Mouse (Mus musculus) hindbrain, embryonic 12.5 days (tissue): ENCODE measurements at regions not wholly inside any gene's neighbourhood (a gene's known extent, or its start where the extent isn't known, plus 50 kb on each side); places are given as distances from the start of the nearest gene placed in this dataset.

Experiments used
- ATAC-seq: fragments of 200-750 bp; cut with Nextera tagmentation; 2 replicates; pipeline ENCODE4 v1.8.0; 2017; ENCODE audit warnings: moderate TSS enrichment; ENCODE audit not compliant: low FRiP score
- H3K27ac ChIP-seq: fragments of 300-500 bp; sonication (generic); 2 replicates; pipeline ENCODE4 v1.5.1; 2016; ENCODE audit warnings: mild to moderate bottlenecking
- H3K27me3 ChIP-seq: fragments of 300-500 bp; sonication (generic); 2 replicates; pipeline ENCODE4 v1.6.1; 2016; ENCODE audit warnings: mild to moderate bottlenecking
- H3K36me3 ChIP-seq: fragments of 300-500 bp; sonication (generic); 2 replicates; pipeline ENCODE4 v1.6.1; 2016; ENCODE audit warnings: mild to moderate bottlenecking
- H3K4me1 ChIP-seq: fragments of 300-500 bp; sonication (generic); 2 replicates; pipeline ENCODE4 v1.6.1; 2016
- H3K4me2 ChIP-seq: fragments of 300-500 bp; sonication (generic); replicated peaks from 2 replicates; pipeline ENCODE4 v1.6.1; 2016; ENCODE audit warnings: mild to moderate bottlenecking
- H3K4me3 ChIP-seq: fragments of 300-500 bp; sonication (generic); 2 replicates; pipeline ENCODE4 v1.5.1; 2016; ENCODE audit warnings: mild to moderate bottlenecking
- H3K9ac ChIP-seq: fragments of 300-500 bp; sonication (generic); 2 replicates; pipeline ENCODE4 v1.6.1; 2016; ENCODE audit warnings: mild to moderate bottlenecking, moderate library complexity
- H3K9me3 ChIP-seq: fragments of 300-500 bp; sonication (generic); replicated peaks from 2 replicates; pipeline ENCODE4 v1.6.1; 2016; ENCODE audit warnings: mild to moderate bottlenecking
- WGBS: fragments of 180-500 bp; shearing (Covaris S2); methylation state at CpG from one replicate; pipeline ENCODE4 v1.1.7; 2016; 5-methylcytosine and 5-hydroxymethylcytosine counted together

DNA sequence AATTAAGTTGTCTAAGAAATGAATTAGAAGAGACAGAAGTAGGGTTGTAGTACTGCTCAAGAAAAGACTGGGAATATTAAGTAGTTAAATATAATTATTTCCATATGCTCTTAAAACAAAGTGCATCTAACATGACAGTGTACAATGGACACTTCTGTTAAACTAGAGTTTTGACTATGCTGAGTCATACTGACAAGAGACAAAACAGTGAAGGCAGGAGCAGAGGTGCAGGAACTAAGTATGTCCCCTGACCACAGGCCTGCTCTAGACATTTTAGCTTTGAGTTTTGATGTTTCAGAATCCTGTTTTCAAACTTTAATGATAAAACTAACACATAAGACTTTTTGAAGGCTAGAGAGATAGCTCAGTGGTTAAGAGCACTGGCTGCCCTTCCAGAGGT is 123.6 kb downstream of the Mex3b start:
- no peaks in the 10 kb centered on the region for H3K9me3 ChIP-seq
- no peak overlapping the region for H3K4me3 ChIP-seq
- no peak overlapping the region for H3K4me2 ChIP-seq
- H3K27ac ChIP-seq = no peak overlapping the region
- H3K36me3 ChIP-seq = no peaks in the 10 kb centered on the region
- no peaks in the 10 kb centered on the region for H3K27me3 ChIP-seq
- no peaks in the 10 kb centered on the region for H3K4me1 ChIP-seq
- H3K9ac ChIP-seq = no peak overlapping the region
- ATAC-seq = no peak

DNA sequence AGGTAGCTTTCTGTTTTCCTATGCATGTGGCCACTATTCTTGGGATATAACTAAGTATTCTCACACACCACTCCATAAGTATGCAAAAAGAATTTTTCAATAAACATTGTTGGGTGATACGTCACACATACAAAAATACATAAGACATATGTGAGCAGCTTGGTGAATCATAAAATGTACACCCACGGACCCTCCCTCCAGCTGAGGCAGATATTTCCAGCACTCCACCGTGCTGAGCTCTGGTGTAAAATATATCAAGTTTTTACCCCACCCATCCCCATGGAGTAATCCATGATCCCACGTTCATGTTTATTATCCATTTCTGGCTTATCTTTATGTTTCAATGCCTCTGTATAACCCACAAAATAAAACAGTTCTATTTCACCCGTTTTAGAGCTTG is 126.0 kb downstream of the Mex3b start:
- WGBS = 86% methylated on average over 5 of the region's 5 CpGs
- H3K4me3 ChIP-seq = no peak overlapping the region
- H3K9me3 ChIP-seq = no peaks in the 10 kb centered on the region
- H3K9ac ChIP-seq = no peak overlapping the region
- H3K27me3 ChIP-seq = no peaks in the 10 kb centered on the region
- no peak overlapping the region for H3K27ac ChIP-seq
- H3K4me2 ChIP-seq = no peak overlapping the region
- no peaks in the 10 kb centered on the region for H3K4me1 ChIP-seq
- no peak for ATAC-seq
- H3K36me3 ChIP-seq = no peaks in the 10 kb centered on the region

DNA sequence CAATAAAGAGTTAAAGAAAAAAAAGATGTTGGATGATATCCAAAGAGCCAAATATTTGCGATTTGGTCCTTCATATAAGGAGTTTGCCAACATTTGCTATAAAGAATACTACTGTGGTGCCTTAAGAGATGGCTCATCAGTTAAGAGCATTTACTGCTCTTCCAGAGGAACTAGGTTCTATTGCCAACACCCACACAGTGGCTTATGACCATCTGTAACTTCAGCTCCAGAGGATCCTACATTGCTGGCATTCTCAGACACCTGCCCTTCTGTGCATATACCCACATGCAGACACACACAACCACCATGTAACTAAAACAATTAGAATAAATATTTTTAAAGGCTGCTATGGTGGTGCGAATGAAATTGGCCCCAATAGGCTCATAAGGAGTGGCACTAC is 131.7 kb downstream of the Mex3b start:
- WGBS = 90% methylated on average over 2 of the region's 2 CpGs
- Histone ChIP-seq H3K4me2 (no peak overlapping the region), H3K27me3 (no peaks in the 10 kb centered on the region), H3K36me3 (no peaks in the 10 kb centered on the region), H3K4me3 (no peak overlapping the region), H3K4me1 (no peaks in the 10 kb centered on the region), H3K27ac (no peak overlapping the region), H3K9me3 (no peaks in the 10 kb centered on the region), H3K9ac (no peak overlapping the region)
- no peak for ATAC-seq

DNA sequence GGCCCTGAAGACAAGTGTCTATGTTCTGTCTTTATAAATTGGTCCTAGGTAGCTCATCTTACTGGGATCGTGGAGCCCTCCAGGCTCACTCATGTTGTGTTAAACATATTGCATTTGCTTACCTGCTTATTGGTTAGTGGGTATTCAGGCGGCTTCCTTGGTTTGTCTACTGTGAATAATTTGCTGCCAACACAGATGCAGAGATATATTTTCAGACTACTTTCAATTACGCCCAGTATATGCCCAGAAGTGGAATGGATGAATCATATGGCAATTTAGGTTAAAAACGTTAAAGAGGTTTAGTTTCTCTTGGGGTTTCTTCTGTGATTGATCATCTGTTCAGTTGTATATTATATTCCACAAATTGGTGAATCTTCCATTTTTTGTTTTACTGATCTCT is 140.4 kb downstream of the Mex3b start:
- no peak for ATAC-seq
- Histone ChIP-seq H3K9ac (no peak overlapping the region), H3K4me3 (no peak overlapping the region), H3K27ac (no peak overlapping the region), H3K4me1 (no peaks in the 10 kb centered on the region), H3K27me3 (no peaks in the 10 kb centered on the region), H3K4me2 (no peak overlapping the region), H3K9me3 (no peaks in the 10 kb centered on the region), H3K36me3 (no peaks in the 10 kb centered on the region)
- 86% methylated on average over 4 of the region's 4 CpGs for WGBS

DNA sequence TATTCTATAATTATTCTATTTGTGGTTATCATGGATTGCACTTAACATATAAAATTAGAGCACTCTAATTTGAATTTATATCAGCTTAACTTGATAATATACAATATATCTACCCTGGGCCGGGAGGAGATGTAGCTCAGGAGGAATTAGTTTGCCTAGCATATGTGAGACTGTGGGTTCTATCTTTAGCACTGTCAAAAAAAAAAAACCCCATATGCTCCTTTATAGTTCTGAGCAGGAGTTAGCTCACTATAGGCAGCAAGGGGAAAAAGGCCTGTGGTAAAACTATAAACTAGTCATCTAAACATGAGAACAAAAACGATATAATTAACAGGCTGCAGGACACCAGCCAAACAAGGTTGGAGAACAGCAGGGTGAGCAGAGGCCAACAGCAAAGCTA is 145.0 kb downstream of the Mex3b start:
- H3K36me3 ChIP-seq = no peaks in the 10 kb centered on the region
- H3K27me3 ChIP-seq = no peaks in the 10 kb centered on the region
- 95% methylated on average over 2 of the region's 2 CpGs for WGBS
- H3K4me3 ChIP-seq = no peak overlapping the region
- peaks cover 11% of the 10 kb centered on the region for H3K4me1 ChIP-seq
- H3K9me3 ChIP-seq = no peaks in the 10 kb centered on the region
- H3K27ac ChIP-seq = no peak overlapping the region
- no peak overlapping the region for H3K4me2 ChIP-seq
- ATAC-seq = no peak
- H3K9ac ChIP-seq = no peak overlapping the region

DNA sequence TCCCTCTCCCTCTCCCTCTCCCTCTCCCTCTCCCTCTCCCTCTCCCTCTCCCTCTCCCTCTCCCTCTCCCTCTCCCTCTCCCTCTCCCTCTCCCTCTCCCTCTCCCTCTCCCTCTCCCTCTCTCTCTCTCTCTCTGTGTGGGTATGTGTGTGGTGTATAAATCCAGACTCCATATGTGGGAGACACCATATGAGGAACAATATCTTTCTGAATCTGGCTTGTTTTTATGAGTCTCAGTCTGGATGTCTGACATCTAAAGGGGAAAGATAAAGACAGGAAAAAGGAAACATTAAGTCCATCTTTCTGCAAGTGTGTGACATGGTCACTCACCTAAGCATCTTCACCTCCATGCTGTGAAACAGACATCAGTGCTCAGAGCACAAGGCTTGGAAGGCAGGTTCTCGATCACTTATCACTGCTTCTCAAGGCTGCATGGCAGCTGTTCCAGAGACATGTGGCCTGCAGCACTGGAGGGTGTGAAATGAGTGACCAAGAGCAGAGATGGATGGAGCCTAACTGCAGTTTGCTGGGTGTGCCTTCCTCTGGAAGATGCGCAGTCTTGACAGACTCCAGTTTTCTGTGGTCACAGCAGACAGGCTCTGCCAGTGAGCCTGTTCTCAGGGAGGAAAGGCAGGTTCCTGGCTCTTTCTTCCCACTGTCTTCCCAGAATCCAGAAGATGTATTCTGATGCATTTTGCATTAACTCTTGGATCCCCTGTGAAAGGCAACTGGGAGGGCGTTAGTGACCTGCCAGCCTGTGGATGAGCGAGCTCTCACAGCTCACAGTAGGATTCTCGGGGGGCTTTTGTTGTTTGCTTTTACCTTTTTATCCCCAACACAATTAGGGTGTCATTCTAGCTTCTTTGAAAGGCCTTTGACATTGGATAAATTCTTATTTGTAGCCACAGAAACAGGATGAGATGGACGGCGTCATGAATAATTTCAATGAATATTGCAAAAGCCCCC is 147.9 kb downstream of the Mex3b start:
- no peak overlapping the region for H3K4me2 ChIP-seq
- peaks cover 11% of the 10 kb centered on the region for H3K4me1 ChIP-seq
- H3K27ac ChIP-seq = peak overlapping the region; percentile 2; the same call in 1 of the 2 replicates
- no peak overlapping the region for H3K4me3 ChIP-seq
- no peaks in the 10 kb centered on the region for H3K36me3 ChIP-seq
- H3K9me3 ChIP-seq = no peaks in the 10 kb centered on the region
- no peak overlapping the region for H3K9ac ChIP-seq
- H3K27me3 ChIP-seq = no peaks in the 10 kb centered on the region
- ATAC-seq = peak; percentile 60
- WGBS = 30% methylated on average over 7 of the region's 7 CpGs

DNA sequence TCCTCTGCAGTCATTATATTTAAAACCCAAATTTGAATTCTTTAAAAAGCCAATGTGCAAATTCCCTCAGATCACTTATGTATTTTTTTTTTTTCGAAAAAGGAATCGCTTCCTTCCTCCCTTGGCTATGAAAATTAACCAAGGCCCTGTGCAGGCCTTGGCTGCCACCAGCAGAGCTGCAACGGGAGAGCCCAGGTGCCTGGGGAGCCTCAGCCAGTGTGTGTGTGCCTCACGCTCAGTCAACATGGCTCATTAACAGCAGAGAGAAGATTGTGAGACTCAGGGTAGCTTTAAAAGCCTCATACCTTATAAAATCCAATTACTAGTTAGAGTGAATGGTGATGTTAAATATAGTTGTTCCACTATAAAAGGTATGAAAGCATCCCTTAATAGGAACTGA is 148.6 kb downstream of the Mex3b start:
- peaks cover 11% of the 10 kb centered on the region for H3K4me1 ChIP-seq
- H3K9ac ChIP-seq = no peak overlapping the region
- ATAC-seq = peak; percentile 69; the same call in 1 of the 2 replicates
- H3K27ac ChIP-seq = no peak overlapping the region; the same call in 1 of the 2 replicates
- H3K4me2 ChIP-seq = no peak overlapping the region
- no peaks in the 10 kb centered on the region for H3K27me3 ChIP-seq
- no peaks in the 10 kb centered on the region for H3K9me3 ChIP-seq
- WGBS = 24% methylated on average over 4 of the region's 4 CpGs
- no peak overlapping the region for H3K4me3 ChIP-seq
- no peaks in the 10 kb centered on the region for H3K36me3 ChIP-seq

DNA sequence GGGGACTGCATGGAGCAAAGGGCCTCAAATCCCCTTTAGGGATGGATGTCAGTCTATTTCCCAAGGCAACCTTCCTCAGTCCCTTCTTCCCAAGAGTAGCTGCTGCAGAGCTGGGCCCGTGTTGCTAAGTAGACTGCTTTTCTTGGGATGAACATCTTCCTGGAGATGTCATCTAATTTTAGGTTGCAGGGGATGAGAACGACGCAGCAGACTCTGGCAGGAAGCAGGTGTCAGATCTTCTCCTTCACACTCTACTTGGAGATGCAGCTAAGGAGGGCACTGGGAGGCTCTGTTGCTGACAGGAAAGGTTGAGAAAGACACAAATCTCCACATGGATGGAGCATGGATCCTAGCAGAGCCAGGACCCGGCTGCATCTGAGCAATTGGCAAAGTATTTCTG is 149.4 kb downstream of the Mex3b start:
- H3K27ac ChIP-seq = no peak overlapping the region
- no peak overlapping the region for H3K4me2 ChIP-seq
- no peaks in the 10 kb centered on the region for H3K36me3 ChIP-seq
- no peak for ATAC-seq
- WGBS = 71% methylated on average over 4 of the region's 4 CpGs
- H3K27me3 ChIP-seq = no peaks in the 10 kb centered on the region
- H3K4me1 ChIP-seq = peaks cover 11% of the 10 kb centered on the region
- H3K9ac ChIP-seq = no peak overlapping the region
- no peak overlapping the region for H3K4me3 ChIP-seq
- no peaks in the 10 kb centered on the region for H3K9me3 ChIP-seq

DNA sequence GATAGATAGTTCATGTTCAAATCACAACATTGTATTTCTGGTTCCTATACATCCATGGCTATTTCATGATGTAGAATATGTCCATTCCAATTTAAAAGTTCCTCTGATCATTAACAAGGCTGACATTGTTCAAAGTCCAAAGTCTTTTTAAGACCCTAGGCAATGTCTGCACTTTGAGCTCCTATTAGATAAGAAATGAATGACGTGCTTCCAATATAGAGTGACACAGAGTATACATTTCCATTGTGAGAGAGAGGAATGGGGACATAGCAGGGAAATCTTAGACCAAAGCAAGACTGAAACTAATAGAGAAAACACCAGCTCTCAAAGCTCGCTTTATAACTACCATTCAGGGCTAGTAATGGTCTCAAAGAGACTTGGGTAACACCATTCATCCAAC is 153.5 kb downstream of the Mex3b start:
- no peak overlapping the region for H3K4me2 ChIP-seq
- no peaks in the 10 kb centered on the region for H3K36me3 ChIP-seq
- no peaks in the 10 kb centered on the region for H3K9me3 ChIP-seq
- H3K27me3 ChIP-seq = no peaks in the 10 kb centered on the region
- peaks cover 5% of the 10 kb centered on the region; the same call in 1 of the 2 replicates for H3K4me1 ChIP-seq
- no peak overlapping the region for H3K4me3 ChIP-seq
- ATAC-seq = no peak
- 91% methylated on average over 2 of the region's 2 CpGs for WGBS
- H3K9ac ChIP-seq = no peak overlapping the region
- H3K27ac ChIP-seq = no peak overlapping the region

DNA sequence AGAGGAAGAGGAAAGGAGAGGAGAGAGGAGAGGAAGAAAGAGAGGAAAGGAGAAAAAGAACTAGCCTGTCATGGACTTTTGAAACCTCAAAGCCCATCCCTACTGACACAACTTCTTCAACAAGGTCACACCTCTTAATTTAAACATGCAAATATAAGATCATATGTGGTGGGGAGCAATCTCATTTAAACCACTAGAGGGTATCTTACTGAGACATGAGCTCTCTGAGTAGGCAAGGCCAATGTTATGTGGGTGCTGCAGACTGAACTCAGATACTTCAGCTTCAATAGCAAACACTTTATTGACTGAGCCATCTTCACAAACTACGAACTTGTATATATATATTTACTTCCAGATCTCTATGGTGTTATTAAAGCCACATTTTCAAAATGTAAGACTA is 156.9 kb downstream of the Mex3b start:
- 90% methylated on average over 1 of the region's 1 CpGs for WGBS
- Histone ChIP-seq H3K9ac (no peak overlapping the region), H3K4me2 (no peak overlapping the region), H3K4me1 (no peaks in the 10 kb centered on the region), H3K36me3 (no peaks in the 10 kb centered on the region), H3K9me3 (no peaks in the 10 kb centered on the region), H3K27ac (no peak overlapping the region), H3K4me3 (no peak overlapping the region), H3K27me3 (no peaks in the 10 kb centered on the region)
- ATAC-seq = no peak

DNA sequence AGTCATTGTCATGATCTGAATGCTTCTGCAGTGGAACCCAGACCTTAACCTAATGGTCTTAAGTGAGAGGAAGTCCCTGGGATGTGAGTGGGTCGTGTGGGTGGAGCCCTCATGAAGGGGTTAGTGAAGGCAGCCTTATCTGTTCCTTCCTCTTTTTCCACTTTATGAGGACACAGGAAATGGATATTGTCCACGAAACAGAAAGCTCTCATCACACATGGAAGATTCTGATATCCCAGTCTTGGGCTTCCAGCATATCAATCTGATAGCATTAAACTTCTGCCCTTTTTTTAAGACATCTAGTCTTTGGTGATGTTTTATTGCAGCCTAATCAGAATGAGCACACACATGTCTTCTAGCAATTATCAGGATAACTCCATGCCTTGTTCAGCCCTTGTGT is 164.0 kb downstream of the Mex3b start:
- 78% methylated on average over 2 of the region's 2 CpGs for WGBS
- Histone ChIP-seq H3K36me3 (no peaks in the 10 kb centered on the region), H3K4me3 (no peak overlapping the region), H3K4me2 (no peak overlapping the region), H3K27ac (no peak overlapping the region), H3K27me3 (no peaks in the 10 kb centered on the region), H3K9ac (no peak overlapping the region), H3K9me3 (no peaks in the 10 kb centered on the region), H3K4me1 (peaks cover 5% of the 10 kb centered on the region)
- ATAC-seq = no peak

DNA sequence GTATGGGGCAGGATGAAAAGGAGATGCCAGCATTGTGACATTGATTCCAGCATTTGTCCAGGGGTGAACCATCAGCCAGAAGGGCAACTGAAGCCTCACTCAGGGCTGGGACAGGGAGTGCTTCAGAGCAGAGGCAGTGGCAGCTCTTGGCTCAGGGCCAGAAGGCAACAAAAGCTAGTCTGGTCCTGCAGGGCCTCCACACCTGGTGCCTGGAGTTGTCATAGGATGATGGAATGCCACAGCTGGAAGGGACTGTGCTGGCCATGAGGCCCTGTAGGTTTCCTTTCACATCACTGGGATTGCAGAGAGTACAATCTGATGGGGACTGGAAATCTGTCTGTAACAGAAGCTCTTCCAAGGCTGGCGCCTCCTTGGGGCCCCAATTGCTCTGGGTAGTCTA is 164.9 kb downstream of the Mex3b start:
- peaks cover 6% of the 10 kb centered on the region for H3K4me1 ChIP-seq
- no peak overlapping the region for H3K27ac ChIP-seq
- 72% methylated on average over 1 of the region's 1 CpGs for whole genome bisulfite sequencing
- no peak for ATAC-seq
- no peaks in the 10 kb centered on the region for H3K27me3 ChIP-seq
- H3K36me3 ChIP-seq = no peaks in the 10 kb centered on the region
- H3K9ac ChIP-seq = no peak overlapping the region
- no peak overlapping the region for H3K4me3 ChIP-seq
- no peaks in the 10 kb centered on the region for H3K9me3 ChIP-seq
- H3K4me2 ChIP-seq = no peak overlapping the region

DNA sequence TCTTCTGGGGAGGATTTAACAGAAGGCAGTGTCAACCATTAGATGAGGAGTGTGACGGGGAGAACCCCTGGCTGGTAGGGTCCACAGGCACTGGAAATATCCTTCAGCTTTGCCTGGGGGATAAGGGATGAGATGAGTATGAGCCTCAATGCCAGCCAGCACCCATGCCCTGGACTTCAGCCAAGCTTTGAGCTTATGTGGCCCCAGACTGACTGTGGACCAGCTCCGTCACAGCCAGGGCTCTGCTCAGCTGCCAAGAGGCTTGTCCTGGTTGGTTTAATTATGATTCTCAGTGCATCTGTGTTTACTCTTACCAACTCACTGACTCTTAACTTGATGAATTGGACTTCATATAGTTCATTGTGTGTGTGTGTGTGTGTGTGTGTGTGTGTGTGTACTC is 165.8 kb downstream of the Mex3b start:
- WGBS = 79% methylated on average over 2 of the region's 2 CpGs
- no peak overlapping the region for H3K4me2 ChIP-seq
- no peaks in the 10 kb centered on the region for H3K27me3 ChIP-seq
- H3K9ac ChIP-seq = no peak overlapping the region
- no peaks in the 10 kb centered on the region for H3K36me3 ChIP-seq
- no peaks in the 10 kb centered on the region for H3K9me3 ChIP-seq
- peaks cover 10% of the 10 kb centered on the region for H3K4me1 ChIP-seq
- H3K4me3 ChIP-seq = no peak overlapping the region
- no peak overlapping the region for H3K27ac ChIP-seq
- no peak for ATAC-seq
